Mouse (Mus musculus): ENCODE measurements around the gene Sik3.

DNA sequence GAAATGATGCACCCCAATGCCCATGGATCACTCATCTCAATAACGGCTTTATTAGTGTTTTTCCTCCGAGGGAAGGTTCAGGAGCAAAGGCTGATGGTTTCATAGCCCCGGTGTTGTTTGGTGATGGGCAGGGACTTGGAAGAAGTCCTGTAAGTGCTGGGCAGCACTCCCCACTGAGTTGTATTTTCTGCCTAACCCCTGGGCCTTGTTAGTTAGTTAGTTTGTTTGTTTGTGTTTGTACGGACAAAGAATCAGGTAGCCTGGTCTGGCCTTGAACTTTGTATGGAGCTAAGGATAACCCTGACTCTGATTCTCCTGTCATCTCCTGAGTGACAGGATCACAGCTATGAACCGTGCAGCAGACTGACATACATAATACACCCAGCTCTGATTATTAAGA is 74.8 kb downstream of the Sik3 start:
- TF ChIP-seq POLR2A (IDR thresholded peaks at IDR 0.05; ENCODE audit: low read depth, low read length) (no peak), CTCF (IDR thresholded peaks at IDR 0.05; ENCODE audit: extremely low read depth, insufficient read depth, insufficient read length, insufficient replicate concordance) (no peak)

Data from spleen, adult 2 months (tissue).